Mouse (Mus musculus) ES-Bruce4 (cell line): ENCODE measurements around the gene Nkx2-3. TPM values are rescaled to one million over a fixed set of nuclear protein-coding genes. Genes with fewer than 3 reads are reported as not detected.

Source experiments
- H3K27ac ChIP-seq: 2 replicates; pipeline ENCODE4 v1.5.1; 2012; ENCODE audit warnings: low read length, inconsistent platforms; ENCODE audit not compliant: insufficient read depth
- H3K27me3 ChIP-seq: 2 replicates; pipeline ENCODE4 v1.6.1; 2012; ENCODE audit warnings: mild to moderate bottlenecking, low read length, inconsistent platforms; ENCODE audit not compliant: control insufficient read depth, poor library complexity, insufficient read depth, severe bottlenecking
- H3K36me3 ChIP-seq: 2 replicates; pipeline ENCODE4 v1.6.1; 2012; ENCODE audit warnings: inconsistent platforms, mild to moderate bottlenecking, low read length, moderate library complexity; ENCODE audit not compliant: control insufficient read depth, poor library complexity, insufficient read depth, severe bottlenecking
- H3K4me1 ChIP-seq: one replicate; pipeline ENCODE4 v1.8.1; 2011; ENCODE audit warnings: low read length; ENCODE audit not compliant: control insufficient read depth, insufficient read depth
- H3K4me3 ChIP-seq: 2 replicates; pipeline ENCODE4 v1.5.1; 2011; ENCODE audit warnings: low read depth, mild to moderate bottlenecking, low read length
- H3K9ac ChIP-seq: 2 replicates; pipeline ENCODE4 v1.6.1; 2012; ENCODE audit warnings: low read depth, mild to moderate bottlenecking, inconsistent platforms; ENCODE audit not compliant: poor library complexity, severe bottlenecking
- H3K9me3 ChIP-seq: replicated peaks from 2 replicates; pipeline ENCODE4 v1.6.1; 2012; ENCODE audit warnings: mild to moderate bottlenecking, low read length, inconsistent platforms; ENCODE audit not compliant: control insufficient read depth, poor library complexity, insufficient read depth, severe bottlenecking
- CTCF ChIP-seq: IDR thresholded peaks from one replicate; pipeline ENCODE4 v1.8.1; 2011; ENCODE audit warnings: low read depth, low read length
- EP300 ChIP-seq: IDR thresholded peaks from 2 replicates; pipeline ENCODE4 v1.6.1; 2011; ENCODE audit warnings: low read depth, low read length; ENCODE audit not compliant: insufficient read depth
- POLR2A ChIP-seq: IDR thresholded peaks from one replicate; pipeline ENCODE4 v1.8.1; 2011; ENCODE audit warnings: low read length; ENCODE audit not compliant: insufficient read depth
- polyA plus RNA-seq: library from polyadenylated mRNA; stranded (reverse); fragments of >200 nt; gene quantifications from 2 replicates; pipeline ENCODE4 v1.2.4, GENCODE M21; 2011; ENCODE audit warnings: low read depth; ENCODE audit not compliant: missing spikeins, insufficient read depth, insufficient read length

The Nkx2-3 gene
- polyA plus RNA-seq, 1 experiment, result not detected

- no peaks in the 10 kb centered on the region for H3K36me3 ChIP-seq
- no peaks in the 10 kb centered on the region for H3K27me3 ChIP-seq
- H3K9me3 ChIP-seq, result no peaks in the 10 kb centered on the region
- no peak overlapping the region for H3K27ac ChIP-seq
- no peak overlapping the region for H3K9ac ChIP-seq
- no peaks in the 10 kb centered on the region for H3K4me1 ChIP-seq
- TF ChIP-seq CTCF, result peak; percentile 93
- TF ChIP-seq POLR2A, result no peak
- no peak overlapping the region for H3K4me3 ChIP-seq
These were observed 43.8 kb downstream of the Nkx2-3 start for GRCm38 (mm10) chr19:43655735-43656492.

- Histone ChIP-seq H3K27me3 (no peaks in the 10 kb centered on the region), H3K4me1 (no peaks in the 10 kb centered on the region), H3K4me3 (no peak overlapping the region), H3K36me3 (peaks cover 14% of the 10 kb centered on the region), H3K27ac (no peak overlapping the region), H3K9ac (no peak overlapping the region), H3K9me3 (no peaks in the 10 kb centered on the region)
- TF ChIP-seq POLR2A (no peak), CTCF (no peak), EP300 (no peak)
These were observed 47.5 kb downstream of the Nkx2-3 start for GRCm38 (mm10) chr19:43659632-43660031.

- no peak overlapping the region for H3K9ac ChIP-seq
- no peaks in the 10 kb centered on the region for H3K4me1 ChIP-seq
- H3K27me3 ChIP-seq, result no peaks in the 10 kb centered on the region
- H3K36me3 ChIP-seq, result peaks cover 14% of the 10 kb centered on the region
- TF ChIP-seq EP300 (no peak), CTCF (no peak), POLR2A (no peak)
- H3K9me3 ChIP-seq, result no peaks in the 10 kb centered on the region
- no peak overlapping the region for H3K27ac ChIP-seq
- H3K4me3 ChIP-seq, result no peak overlapping the region
These were observed 48.6 kb downstream of the Nkx2-3 start for GRCm38 (mm10) chr19:43660774-43661173.

GRCm38 (mm10) chr19:43662176-43662967 is 50.2 kb downstream of the Nkx2-3 start:
- Histone ChIP-seq H3K36me3 (peaks cover 14% of the 10 kb centered on the region), H3K9me3 (no peaks in the 10 kb centered on the region), H3K9ac (no peak overlapping the region), H3K4me1 (no peaks in the 10 kb centered on the region), H3K27me3 (no peaks in the 10 kb centered on the region), H3K4me3 (no peak overlapping the region), H3K27ac (no peak overlapping the region)
- TF ChIP-seq CTCF, result peak; percentile 61
- TF ChIP-seq POLR2A, result no peak
- no peak for TF ChIP-seq EP300

- peaks cover 14% of the 10 kb centered on the region for H3K36me3 ChIP-seq
- H3K27ac ChIP-seq, result no peak overlapping the region
- H3K27me3 ChIP-seq, result no peaks in the 10 kb centered on the region
- H3K4me3 ChIP-seq, result no peak overlapping the region
- H3K4me1 ChIP-seq, result no peaks in the 10 kb centered on the region
- H3K9me3 ChIP-seq, result no peaks in the 10 kb centered on the region
- no peak overlapping the region for H3K9ac ChIP-seq
- TF ChIP-seq EP300, result no peak
- TF ChIP-seq CTCF, result no peak
- TF ChIP-seq POLR2A, result no peak
These were observed 51.3 kb downstream of the Nkx2-3 start for GRCm38 (mm10) chr19:43663471-43663870.

Other genes starting within 250 kb of the Nkx2-3 start
- gene Hpse2, start 224.0 kb upstream of the Nkx2-3 start, polyA plus RNA-seq, result not detected in 2 replicates
- gene Cnnm1, start 171.9 kb upstream of the Nkx2-3 start, polyA plus RNA-seq, result 0.87 and 1.5 TPM in 2 replicates
- gene Got1, start 87.7 kb upstream of the Nkx2-3 start, polyA plus RNA-seq, result 148 and 152 TPM in 2 replicates
- 31.2 and 38.0 TPM in 2 replicates for gene Slc25a28, start 62.6 kb downstream of the Nkx2-3 start, polyA plus RNA-seq
- gene Entpd7, start 77.3 kb downstream of the Nkx2-3 start, polyA plus RNA-seq, result 6.5 and 8.8 TPM in 2 replicates
- gene Cutc, start 140.7 kb downstream of the Nkx2-3 start, polyA plus RNA-seq, result 8.0 and 10.5 TPM in 2 replicates
- gene Cox15, start 140.7 kb downstream of the Nkx2-3 start, polyA plus RNA-seq, result 29.9 and 31.0 TPM in 2 replicates
- not detected in 2 replicates for gene Abcc2, start 169.9 kb downstream of the Nkx2-3 start, polyA plus RNA-seq